Mouse (Mus musculus): ENCODE results near the gene 9930022D16Rik.

The 9930022D16Rik gene

GRCm38 (mm10) chr11:109445438-109446035 is 31.8 kb downstream of the 9930022D16Rik start:
- peak; percentile 53 for DNase-seq (ENCODE audit: low read depth, low spot score)

DNA sequence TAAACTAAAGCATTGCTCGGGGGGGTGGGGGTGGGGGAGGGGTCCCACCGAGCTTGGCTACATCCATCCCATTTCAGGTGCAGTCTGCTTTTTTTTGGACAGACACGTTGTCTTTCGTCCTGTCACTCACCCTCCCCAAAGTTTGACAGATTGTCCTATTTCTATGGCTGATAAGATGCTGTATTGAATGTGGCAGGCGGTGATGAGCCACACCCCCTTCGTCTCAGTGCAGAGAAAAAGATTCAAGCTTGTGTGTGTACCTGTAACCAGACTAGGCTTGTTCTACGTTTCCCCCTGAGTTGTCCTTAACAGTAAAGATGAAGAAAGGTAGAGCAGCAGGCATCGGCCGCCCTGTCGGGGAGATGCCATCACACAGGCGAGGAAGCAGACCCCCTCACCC is 37.5 kb downstream of the 9930022D16Rik start:
- no peak for DNase-seq (ENCODE audit: low read depth, low spot score)

GRCm38 (mm10) chr11:109456261-109456660 is 42.5 kb downstream of the 9930022D16Rik start:
- no peak for DNase-seq (ENCODE audit: low read depth, low spot score)

DNA sequence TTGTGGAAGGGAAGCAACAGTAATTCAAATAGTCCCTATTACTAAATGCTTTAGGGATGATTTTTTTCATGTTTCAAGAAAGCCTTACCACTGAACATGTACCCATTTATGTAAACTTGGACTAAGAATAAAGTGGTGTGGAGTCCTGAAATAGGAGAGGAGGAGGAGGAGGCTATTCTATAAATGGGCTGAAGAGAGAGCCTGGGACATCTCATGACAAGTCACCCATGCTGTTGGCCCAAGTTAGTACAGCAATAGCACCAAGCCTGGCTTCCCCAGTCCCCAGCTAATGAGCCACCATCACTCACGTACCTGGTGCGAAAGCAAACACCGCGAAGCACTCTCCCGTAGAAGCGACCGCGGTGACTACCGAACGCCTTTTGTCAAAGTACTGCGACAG is 44.4 kb downstream of the 9930022D16Rik start:
- DNase-seq (ENCODE audit: low read depth, low spot score) = no peak

DNA sequence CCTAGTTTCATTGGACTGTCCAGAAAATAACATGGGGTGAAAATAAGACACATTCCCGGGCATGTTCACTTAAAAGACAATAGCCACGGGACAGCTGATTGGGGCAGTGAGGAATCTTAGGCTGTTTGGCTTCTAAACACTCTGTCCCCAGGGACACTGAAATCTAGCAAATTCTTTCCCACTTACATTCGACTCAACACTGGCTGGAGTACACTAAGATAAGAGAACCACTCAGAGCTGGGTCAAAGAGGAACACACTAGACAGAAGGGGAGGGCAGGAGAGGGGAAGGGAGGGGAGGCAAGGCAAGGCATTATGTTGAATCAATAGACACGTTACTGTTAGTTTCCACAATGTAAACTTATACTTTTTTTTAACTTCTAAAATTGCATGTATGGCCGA is 46.9 kb downstream of the 9930022D16Rik start:
- DNase-seq (ENCODE audit: low read depth, low spot score) = no peak

DNA sequence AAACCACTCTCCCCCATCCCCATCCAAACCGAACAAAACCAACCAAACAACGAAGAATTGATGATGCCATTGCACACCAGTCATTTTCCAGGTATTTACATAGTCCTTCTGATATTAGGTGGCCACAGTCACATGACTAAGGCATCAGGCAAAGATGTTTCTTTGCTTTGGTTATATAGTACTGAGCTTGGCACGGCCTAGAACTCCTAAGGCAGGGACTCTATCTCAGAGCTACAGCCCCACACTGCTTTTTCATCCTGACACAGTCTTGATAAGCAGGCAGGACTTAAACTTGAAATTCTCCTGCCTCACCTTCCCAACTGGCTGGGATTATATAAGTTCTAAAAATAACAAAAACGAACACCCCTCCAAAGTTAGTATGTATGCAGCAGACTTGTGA is 51.4 kb downstream of the 9930022D16Rik start:
- DNase-seq (ENCODE audit: low read depth, low spot score) = no peak

GRCm38 (mm10) chr11:109466987-109467386 is 53.3 kb downstream of the 9930022D16Rik start:
- DNase-seq (ENCODE audit: low read depth, low spot score) = no peak

DNA sequence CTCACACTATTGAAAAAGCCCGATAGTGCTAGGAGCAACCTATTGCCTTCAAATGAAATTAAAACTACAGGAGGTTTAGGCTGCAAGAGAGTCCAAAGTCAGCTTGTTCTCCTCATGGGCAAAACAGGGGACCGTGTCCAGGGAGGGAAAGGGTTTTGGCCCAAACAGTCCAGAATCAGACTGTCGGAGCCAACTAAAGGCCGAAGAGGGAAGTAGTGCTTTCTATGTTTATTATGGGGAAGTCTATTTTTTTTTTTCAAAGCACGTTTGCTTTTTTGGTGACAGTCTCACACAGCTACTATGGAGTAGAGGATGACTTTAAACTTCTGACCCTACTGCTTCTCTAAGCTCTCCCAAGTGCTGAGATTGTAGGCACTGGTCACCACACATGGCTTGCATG is 54.4 kb downstream of the 9930022D16Rik start:
- DNase-seq (ENCODE audit: low read depth, low spot score) = no peak

All from forelimb bud, embryonic 11.5 days (tissue).